Mouse (Mus musculus): ENCODE results near the gene Fgfr4.

- TF ChIP-seq CTCF (IDR thresholded peaks at IDR 0.05; ENCODE audit: low read depth) (no peak), EP300 (IDR thresholded peaks at IDR 0.05; ENCODE audit: low read depth) (no peak)
Measured at GRCm38 (mm10) chr13:55210193-55210970, 57.9 kb downstream of the Fgfr4 start.

All from heart, postnatal 0 days (tissue).